Mouse (Mus musculus) spleen, adult 2 months (tissue): Measurements from ENCODE around the gene Cdk5r1. TPM values are rescaled to one million over a fixed set of nuclear protein-coding genes. Genes with fewer than 3 reads are reported as not detected.

ENCODE experiments used
- DNase-seq, 2 experiments: peaks; one replicate each; pipeline versions ENCODE4 v3.0.0 to v3.0.0-alpha.2; 2012 to 2021; ENCODE audit warnings: low spot score in 2 of 2, low read depth in 1 of 2
- H3K27ac ChIP-seq: fragments of 200-500 bp; 2 replicates; pipeline ENCODE4 v1.5.1; 2012; ENCODE audit warnings: low read length, inconsistent platforms; ENCODE audit not compliant: insufficient read depth
- H3K27me3 ChIP-seq: fragments of 200-500 bp; 2 replicates; pipeline ENCODE4 v1.6.1; 2012; ENCODE audit warnings: mild to moderate bottlenecking, moderate library complexity, low read length, inconsistent platforms; ENCODE audit not compliant: control insufficient read depth, insufficient read depth
- H3K36me3 ChIP-seq: fragments of 200-500 bp; 2 replicates; pipeline ENCODE4 v1.6.1; 2012; ENCODE audit warnings: mild to moderate bottlenecking, low read length, inconsistent platforms; ENCODE audit not compliant: control insufficient read depth, insufficient read depth
- H3K4me1 ChIP-seq: fragments of 200-500 bp; 2 replicates; pipeline ENCODE4 v1.6.1; 2011; ENCODE audit warnings: inconsistent platforms; ENCODE audit not compliant: control insufficient read depth, insufficient read depth, insufficient read length
- H3K4me3 ChIP-seq: fragments of 200-500 bp; 2 replicates; pipeline ENCODE4 v1.5.1; 2011; ENCODE audit warnings: mild to moderate bottlenecking, inconsistent platforms; ENCODE audit not compliant: insufficient read depth, insufficient read length; ENCODE audit errors: extremely low read depth
- CTCF ChIP-seq: fragments of 200-500 bp; IDR thresholded peaks from 2 replicates; pipeline ENCODE4 v1.5.1; 2011; ENCODE audit warnings: mild to moderate bottlenecking, inconsistent platforms; ENCODE audit not compliant: insufficient read depth, insufficient read length, insufficient replicate concordance; ENCODE audit errors: extremely low read depth
- POLR2A ChIP-seq: fragments of 200-500 bp; IDR thresholded peaks from 2 replicates; pipeline ENCODE4 v1.6.1; 2011; ENCODE audit warnings: low read depth, low read length, inconsistent platforms
- WGBS: fragments of 180-500 bp; shearing (Covaris S2); methylation state at CpG from one replicate; pipeline ENCODE4 v1.1.7; 2018; 5-methylcytosine and 5-hydroxymethylcytosine counted together
- polyA plus RNA-seq: library from polyadenylated mRNA; depleted of rRNA; stranded (reverse); fragments of >200 nt; gene quantifications from 2 replicates; pipeline ENCODE4 v1.2.3, GENCODE M21; 2012; rRNA removed

Gene Cdk5r1
- polyA plus RNA-seq, 1 experiment, result 4.7 TPM

DNA sequence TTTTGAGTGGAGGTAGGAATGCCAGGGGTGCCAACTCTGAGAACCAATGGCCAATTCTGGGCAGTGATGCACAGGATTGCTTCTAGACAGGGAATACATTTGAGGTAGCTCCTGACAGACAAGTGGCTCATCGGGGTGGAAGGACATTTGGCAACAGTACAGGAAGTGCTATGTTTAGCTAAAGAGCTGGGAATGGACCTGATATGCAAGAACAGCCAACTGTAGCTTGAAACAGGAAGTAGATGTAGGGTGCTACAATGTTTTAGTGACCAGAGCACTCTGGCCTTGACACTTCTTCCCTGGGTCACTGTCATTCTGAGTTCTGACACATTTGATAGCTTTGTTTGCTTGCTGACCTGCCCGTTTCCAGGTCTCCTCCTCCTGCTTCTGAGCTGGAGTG is 46.0 kb downstream of the Cdk5r1 start:
- Histone ChIP-seq H3K4me1 (peaks cover 7% of the 10 kb centered on the region; the same call in 1 of the 2 replicates), H3K27me3 (no peaks in the 10 kb centered on the region), H3K27ac (0 out of 2 replicates have a peak overlapping the region, but pooled peaks have one; percentile 7), H3K4me3 (no peak overlapping the region), H3K36me3 (no peaks in the 10 kb centered on the region)
- TF ChIP-seq POLR2A (no peak), CTCF (no peak)
- DNase-seq, result no peak
- 26% methylated on average over 2 of the region's 2 CpGs for WGBS

GRCm38 (mm10) chr11:80523410-80523809 is 46.6 kb downstream of the Cdk5r1 start:
- no peak for TF ChIP-seq CTCF
- no peak for TF ChIP-seq POLR2A
- H3K27me3 ChIP-seq, result no peaks in the 10 kb centered on the region
- H3K4me1 ChIP-seq, result peaks cover 7% of the 10 kb centered on the region; the same call in 1 of the 2 replicates
- WGBS, result 79% methylated on average over 4 of the region's 4 CpGs
- no peak overlapping the region for H3K4me3 ChIP-seq
- H3K27ac ChIP-seq, result no peak overlapping the region
- no peaks in the 10 kb centered on the region for H3K36me3 ChIP-seq
- DNase-seq, result no peak

DNA sequence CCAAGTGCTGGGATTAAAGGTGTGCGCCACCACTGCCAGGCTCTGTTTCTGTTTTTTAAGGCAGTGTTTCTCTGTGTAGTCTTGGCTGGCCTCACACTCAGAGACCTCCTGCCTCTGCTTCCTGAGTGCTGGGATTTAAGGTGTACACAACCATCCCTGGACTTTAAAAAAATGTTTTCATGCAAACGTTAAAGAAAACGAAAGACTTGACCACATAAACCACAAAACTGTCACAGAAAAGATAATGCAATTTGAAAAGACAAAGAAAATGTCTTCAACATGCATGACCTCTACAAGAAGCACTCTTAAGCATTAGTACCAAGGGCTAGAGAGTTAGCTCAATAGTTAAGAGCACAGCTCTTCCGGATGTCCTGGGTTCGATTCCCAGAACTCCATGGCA is 47.4 kb downstream of the Cdk5r1 start:
- WGBS, result 54% methylated on average over 5 of the region's 5 CpGs
- H3K27ac ChIP-seq, result no peak overlapping the region

GRCm38 (mm10) chr11:80527697-80528096 is 50.9 kb downstream of the Cdk5r1 start:
- Histone ChIP-seq H3K4me1 (peaks cover 7% of the 10 kb centered on the region; the same call in 1 of the 2 replicates), H3K4me3 (no peak overlapping the region), H3K27ac (no peak overlapping the region), H3K27me3 (no peaks in the 10 kb centered on the region), H3K36me3 (no peaks in the 10 kb centered on the region)
- no peak for DNase-seq
- TF ChIP-seq CTCF, result peak; percentile 13; the same call in 1 of the 2 replicates
- no peak for TF ChIP-seq POLR2A

More for the DNA sequence above, 47.4 kb downstream of the Cdk5r1 start:
- H3K36me3 ChIP-seq, result no peaks in the 10 kb centered on the region
- no peak overlapping the region for H3K4me3 ChIP-seq
- H3K27me3 ChIP-seq, result no peaks in the 10 kb centered on the region
- DNase-seq, result no peak
- TF ChIP-seq CTCF, result no peak
- TF ChIP-seq POLR2A, result no peak
- peaks cover 7% of the 10 kb centered on the region; the same call in 1 of the 2 replicates for H3K4me1 ChIP-seq

- WGBS, result 89% methylated on average over 8 of the region's 8 CpGs
- Histone ChIP-seq H3K27me3 (no peaks in the 10 kb centered on the region), H3K36me3 (no peaks in the 10 kb centered on the region), H3K4me3 (no peak overlapping the region), H3K4me1 (no peaks in the 10 kb centered on the region), H3K27ac (no peak overlapping the region)
- TF ChIP-seq CTCF (no peak), POLR2A (no peak)
- DNase-seq, result no peak
Measured at GRCm38 (mm10) chr11:80529149-80529548, 52.3 kb downstream of the Cdk5r1 start.

Other genes with a start within 250 kb of the Cdk5r1 start
- gene Rhbdl3, start 176.1 kb upstream of the Cdk5r1 start, polyA plus RNA-seq, result 2.2 and 2.9 TPM in 2 replicates
- 3.5 and 4.7 TPM in 2 replicates for gene 5730455P16Rik, start 99.0 kb upstream of the Cdk5r1 start, polyA plus RNA-seq
- 64.0 and 67.3 TPM in 2 replicates for gene Zfp207, start 93.7 kb upstream of the Cdk5r1 start, polyA plus RNA-seq
- 21.3 and 36.0 TPM in 2 replicates for gene Psmd11, start 48.4 kb upstream of the Cdk5r1 start, polyA plus RNA-seq